Mouse (Mus musculus) embryo, embryonic 10.5 days (tissue): Measurements from ENCODE around the gene B3gnt5.
A peak's percentile ranks its signal among the peaks of the same experiment; 100 is the strongest.

Experiments
- DNase-seq: peaks from one replicate; pipeline ENCODE4 v3.0.0-alpha.2; 2015; ENCODE audit warnings: low spot score

Gene B3gnt5

DNA sequence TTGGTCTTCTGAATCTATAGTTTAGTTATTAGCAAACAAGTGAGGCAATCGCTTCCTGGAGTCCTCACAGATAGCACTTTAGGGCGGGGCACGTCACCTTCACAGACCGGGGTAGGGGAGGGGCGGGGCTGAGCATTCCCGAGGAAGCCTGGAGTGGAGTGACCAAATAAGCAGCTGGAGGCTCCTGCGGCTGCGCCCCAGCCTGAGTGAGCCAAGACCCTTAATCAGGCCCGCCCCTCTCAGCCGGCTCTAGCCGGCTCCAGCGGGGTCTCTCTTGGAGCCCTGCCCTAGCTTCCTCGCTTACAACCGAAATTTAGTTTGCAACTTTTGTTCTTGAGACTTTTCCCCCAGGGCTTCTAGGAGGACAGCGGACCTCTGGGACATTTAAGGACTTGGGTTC lies at the start of gene B3gnt5:
Gene B3gnt5 (plus strand): TSS at position 135 of the 400 bp plus-strand sequence.
- peak; percentile 95 for DNase-seq

DNA sequence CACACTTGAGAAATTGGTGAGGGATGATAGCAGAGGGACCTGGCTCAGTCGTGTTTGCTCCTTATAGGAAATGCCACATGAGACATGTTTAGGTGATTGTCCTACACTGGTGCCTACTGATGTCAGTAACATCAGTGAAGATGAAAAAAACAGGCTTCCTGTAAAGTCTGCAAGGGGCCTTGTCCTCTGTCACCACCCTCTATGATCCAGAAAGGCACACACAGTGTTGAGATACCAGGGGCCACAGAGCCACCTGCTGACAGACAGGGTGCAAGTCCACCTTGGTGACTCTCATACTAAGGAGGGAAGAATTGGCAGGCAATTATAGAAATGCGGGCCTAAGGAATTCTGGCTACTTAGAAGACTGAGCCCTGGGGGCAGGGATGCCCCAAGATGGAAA lies 39.0 kb upstream of the B3gnt5 start:
- DNase-seq = no peak

DNA sequence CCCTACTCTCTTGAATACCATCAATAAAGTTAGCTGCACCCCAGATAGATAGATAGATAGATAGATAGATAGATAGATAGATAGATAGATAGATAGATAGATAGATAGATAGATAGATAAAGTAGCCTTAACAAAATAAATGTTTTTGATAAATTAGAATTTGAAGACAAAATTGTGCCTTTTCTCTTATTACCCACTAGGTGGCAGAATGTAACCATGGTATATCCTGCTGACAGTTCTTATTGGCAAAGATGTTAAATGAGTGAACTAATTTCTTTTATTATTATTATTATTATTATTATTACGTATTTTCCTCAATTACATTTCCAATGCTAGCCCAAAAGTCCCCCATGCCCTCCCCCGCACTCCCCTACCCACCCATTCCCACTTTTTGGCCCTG lies 35.9 kb upstream of the B3gnt5 start:
- peak; percentile 6 for DNase-seq

DNA sequence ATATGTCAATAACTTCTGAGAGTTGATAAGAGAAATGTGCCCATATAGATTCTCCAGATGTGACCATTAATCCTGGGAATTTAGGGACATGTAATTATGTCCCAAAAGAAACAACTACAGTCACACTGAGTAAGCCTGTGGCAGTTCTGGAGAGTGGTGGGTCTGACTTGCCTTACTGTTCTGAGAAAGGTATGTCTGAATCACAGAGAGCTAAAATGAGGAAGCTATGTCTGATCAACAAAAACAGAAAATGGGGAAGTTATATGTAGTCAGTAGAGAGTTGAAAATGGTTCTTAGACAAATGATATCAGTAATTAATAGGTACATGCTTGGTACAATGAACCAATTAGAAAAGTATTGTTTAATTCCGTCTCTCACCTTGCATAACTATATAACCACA lies 27.1 kb upstream of the B3gnt5 start:
- no peak for DNase-seq

DNA sequence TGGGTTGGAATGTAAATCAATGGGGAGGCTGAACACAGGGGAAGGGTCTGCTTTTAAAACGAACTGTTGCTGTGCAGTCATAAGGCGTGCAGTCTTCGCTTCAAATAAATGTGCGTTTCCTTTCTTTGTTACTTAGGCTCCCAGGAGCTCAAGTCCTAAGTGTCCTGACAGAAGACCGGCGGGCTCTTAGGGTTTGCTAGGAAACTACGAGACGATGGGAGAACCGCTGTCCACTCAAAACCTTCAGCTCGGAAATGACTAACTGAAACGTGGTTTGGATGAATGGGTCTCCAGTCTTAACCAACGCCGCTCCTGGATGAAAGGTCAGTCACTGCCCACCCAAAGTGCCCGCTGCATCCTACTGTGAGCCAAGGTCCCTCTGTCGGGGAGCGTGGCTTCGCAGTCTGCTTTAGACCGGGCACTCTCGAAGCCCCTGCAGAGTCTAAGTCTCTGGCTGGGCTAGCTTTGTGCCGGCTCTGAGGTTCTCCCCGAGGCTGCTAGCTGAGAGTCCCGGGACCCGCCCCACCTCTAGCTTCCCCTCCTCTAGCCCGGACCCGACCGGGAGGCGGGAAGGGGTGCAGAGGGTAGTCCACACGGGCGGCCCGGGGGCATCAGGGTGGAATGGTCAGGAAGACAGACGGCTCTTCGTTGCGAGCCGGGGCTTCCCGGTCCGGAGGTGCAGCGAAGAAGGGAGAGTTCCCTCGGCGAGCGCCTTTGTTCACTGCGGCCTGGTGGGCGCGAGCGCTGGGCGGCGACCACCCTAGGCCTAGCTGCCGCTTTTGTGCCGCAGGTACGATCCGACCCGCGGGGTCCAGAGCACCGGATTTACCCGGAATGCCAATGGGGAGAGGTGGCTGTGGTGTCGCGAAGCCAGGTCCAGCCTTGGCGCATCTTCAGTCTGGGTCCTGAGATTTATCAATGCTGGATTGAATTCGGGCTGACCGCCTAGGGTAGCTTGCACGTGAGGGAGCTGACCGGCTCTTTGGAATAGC lies 793 bp downstream of the B3gnt5 start:
- DNase-seq = peak; percentile 80

DNA sequence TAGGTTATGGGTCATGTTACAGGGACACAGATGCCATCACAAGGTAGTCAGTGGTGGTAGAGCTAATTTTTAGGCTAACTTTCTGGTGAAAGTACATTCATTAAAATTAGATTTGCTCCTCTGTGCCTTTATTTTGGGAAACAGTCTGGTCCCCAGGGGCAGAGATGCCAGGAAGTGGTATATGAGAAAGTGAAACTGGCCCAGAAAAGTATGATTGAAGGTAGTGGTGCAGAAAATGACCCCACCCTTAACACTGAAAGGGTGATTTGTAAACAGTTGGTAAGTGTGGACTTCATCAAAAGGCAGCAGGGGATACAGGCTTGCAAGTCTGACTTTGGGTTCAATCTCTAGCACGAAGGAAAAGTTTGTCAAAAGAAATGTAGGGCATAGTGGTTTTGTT lies 1.7 kb downstream of the B3gnt5 start:
- DNase-seq = peak; percentile 49

DNA sequence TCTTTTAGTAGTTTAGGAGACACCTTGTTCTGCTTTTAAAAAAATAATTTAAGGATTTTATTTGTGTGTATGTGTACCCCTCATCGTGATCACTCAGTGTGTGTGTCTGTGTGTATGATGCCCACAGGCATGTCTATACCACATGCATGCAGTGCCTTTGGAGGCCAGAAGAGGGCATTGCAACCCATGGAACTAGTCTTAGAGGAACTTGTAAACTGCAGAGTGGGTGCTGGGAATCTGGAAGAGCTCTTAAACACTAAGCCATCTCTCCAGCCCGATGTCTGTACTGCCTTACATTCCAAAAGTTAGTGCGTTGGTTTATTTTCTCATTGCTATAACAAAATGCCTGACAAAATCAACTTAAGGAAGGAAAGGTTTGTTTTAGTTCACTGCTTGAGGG lies 6.1 kb downstream of the B3gnt5 start:
- DNase-seq = no peak

DNA sequence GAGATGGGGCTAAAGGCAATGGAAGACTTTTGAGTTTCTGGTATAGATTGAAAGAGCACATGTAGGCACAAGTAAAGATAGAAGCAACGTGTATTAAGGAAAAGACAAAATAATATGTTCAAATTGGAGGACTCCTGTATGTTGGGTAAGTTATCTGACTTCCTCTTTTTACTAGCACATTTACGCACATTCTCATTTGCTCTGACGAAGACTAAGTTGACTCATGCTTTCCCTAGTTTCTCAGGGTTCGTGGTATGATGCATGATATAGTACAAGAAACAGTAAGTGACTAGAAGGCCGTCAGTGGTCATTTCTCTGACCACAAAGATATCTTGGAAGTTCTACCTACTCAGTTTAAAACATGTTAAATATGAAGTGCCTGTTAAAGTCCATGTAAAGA lies 8.0 kb downstream of the B3gnt5 start:
- no peak for DNase-seq

DNA sequence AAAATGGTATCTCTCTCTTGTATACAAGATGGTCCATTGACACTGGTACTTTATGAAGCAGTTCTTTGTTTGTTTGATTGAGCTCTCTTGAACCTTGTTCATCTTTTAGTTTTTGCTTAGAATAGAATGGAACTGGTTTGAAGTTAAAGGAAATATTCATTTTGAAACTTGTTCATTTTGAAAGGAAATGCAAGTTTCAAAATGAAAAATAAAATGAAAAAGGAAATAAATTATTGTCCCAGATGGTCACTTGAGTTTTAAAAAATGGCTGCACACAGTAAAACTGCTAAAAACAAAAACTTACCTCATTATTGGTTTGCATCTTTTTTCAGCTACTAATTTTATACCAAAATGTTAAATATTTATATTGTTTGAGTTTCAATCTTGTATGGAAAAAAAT lies 12.0 kb downstream of the B3gnt5 start:
- no peak for DNase-seq

DNA sequence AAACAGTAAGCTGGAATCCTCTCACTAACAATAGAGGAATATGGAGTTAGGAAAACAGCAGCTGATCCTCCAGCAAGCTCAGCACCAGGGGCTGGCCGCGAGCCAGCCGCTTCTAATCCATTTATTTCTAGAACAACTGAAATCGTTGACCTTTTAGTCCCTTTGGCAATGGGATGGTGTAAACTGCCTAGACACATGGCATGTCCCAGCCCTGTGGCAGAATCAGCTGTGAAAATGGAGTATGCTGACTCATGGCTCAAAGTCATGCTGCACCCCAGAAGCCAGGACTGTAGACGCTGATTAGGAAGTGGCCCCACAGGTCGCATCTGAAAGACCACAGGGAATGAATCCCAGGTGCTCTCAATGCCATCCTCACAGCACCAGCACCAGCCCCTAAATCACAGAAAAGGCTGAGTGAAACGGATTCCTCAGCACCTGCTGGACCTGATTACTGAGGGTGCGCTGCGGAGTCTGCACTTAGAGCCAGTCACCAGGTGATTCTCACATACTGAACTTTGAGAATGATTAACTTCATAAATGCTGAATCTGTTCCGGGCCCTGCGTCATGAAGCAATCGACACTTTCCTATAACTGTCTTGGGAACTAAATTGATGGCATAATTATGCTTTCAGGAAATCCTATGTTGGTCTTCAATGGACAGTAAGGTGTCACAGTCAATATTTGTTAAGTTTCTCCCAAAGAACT lies 26.5 kb downstream of the B3gnt5 start:
- no peak for DNase-seq

DNA sequence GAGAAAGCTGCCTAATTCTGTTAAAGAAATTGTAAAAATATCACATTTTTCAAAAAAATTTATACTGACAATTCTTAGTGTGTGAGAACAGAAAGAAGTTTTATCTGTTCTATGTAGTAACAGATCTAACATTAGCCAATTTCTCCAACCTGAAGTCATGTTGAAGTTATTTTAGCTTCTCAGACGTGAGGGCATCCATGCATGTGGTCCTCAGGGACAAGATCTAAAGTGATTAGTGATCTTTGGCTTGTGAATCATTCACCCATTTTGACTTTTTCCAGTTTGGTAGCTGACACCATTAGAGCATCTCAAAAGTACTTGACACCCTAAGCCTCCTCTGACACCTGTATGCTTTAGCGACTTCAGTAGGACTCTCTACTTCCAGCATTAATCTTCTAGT lies 29.9 kb downstream of the B3gnt5 start:
- DNase-seq = no peak

DNA sequence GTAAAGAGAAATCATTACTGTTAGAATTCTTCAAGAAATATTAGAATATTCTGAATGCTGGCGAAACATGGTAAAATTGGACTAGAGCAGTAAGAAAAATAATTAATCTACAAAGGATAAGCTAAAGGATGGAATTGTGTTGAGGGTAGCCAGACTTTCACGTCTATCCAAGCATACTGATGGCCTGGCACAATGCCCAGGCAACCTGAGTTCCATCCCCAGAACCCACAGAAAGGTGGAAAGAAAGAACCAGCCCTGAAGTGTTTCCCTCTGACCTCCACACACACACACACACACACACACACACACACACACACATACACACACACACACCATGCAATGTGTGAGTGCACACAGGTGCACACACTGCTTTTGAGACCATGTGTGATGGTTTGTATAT lies 58.8 kb downstream of the B3gnt5 start:
- no peak for DNase-seq
